Mouse (Mus musculus): ENCODE data around the gene Dnajc10. TPM values are rescaled to one million over a fixed set of nuclear protein-coding genes. Genes with fewer than 3 reads are reported as not detected.

Dnajc10 gene
- total RNA-seq (2023) = 10 to 100 TPM; 43.5 to 57.4 TPM

DNA sequence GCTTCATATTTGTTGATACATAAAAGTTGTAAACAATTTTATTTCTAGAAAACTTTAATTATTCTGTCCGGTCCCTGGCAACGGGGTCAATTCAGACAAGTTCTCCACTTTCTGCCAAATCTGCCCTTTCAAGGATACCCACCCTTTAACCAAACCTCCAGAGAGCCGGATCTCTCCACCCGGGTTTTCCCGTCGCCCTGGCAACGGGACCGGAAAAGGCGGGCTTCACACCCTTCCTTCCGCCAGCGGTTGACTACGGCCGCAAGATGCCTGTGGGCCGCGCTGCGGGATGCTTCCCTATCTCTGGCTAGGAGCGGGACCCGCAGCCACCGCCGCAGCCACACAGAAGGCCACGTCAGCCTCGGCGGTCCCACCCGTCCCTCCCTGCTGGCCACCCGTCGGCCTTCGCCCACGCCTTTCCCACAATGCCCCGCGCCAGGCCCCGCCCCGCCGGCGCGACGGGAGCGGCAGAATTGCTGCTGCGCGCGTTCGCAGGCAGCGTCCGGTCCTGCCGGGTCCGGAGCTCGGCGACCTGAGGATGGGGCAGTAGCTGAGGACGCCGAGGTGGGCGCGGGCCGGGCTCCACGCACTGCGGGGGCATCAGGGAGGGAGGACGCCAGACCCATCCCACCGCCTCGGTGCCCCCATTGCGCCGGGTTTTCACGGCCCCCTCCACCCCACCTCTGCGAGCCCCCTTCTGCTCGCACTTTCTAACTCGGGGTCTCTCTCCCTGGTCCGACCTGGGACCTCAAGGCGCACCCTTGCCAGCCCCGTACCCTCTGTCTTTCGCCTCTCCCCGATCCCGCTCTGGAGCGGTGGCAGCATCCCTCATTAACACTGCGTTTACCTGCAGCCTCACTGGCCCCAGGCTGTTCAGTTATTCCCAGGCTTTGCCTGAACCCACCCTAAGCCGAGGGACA is at the start of gene Dnajc10:
TSS of gene Dnajc10 (plus strand) at position 225 of the 920 bp plus-strand sequence.

GRCm38 (mm10) chr2:80292172-80292571 is 23.1 kb upstream of the Dnajc10 start, which contains the start of gene Prdx6b:
Prdx6b (plus strand) TSS chr2:80292472.

Other genes starting within 250 kb of the Dnajc10 start
- gene Pde1a, start 186.0 kb upstream of the Dnajc10 start, total RNA-seq (2023) = not detected
- not detected for gene Prdx6b, start 23.0 kb upstream of the Dnajc10 start, total RNA-seq (2023)
- gene Frzb, start 132.2 kb downstream of the Dnajc10 start, total RNA-seq (2023) = not detected